Mouse (Mus musculus) v-Abl transformed pro-B cells (cell line): Measurements from ENCODE around the gene Enpp5.

Source experiments
- in situ Hi-C, 2 experiments: fragments of 400-800 bp; cut with MboI; formaldehyde crosslinking; loops; one replicate each; pipeline ENCODE4 v1.15.1; 2025; ENCODE audit not compliant: unreplicated experiment in 2 of 2

Gene Enpp5

DNA sequence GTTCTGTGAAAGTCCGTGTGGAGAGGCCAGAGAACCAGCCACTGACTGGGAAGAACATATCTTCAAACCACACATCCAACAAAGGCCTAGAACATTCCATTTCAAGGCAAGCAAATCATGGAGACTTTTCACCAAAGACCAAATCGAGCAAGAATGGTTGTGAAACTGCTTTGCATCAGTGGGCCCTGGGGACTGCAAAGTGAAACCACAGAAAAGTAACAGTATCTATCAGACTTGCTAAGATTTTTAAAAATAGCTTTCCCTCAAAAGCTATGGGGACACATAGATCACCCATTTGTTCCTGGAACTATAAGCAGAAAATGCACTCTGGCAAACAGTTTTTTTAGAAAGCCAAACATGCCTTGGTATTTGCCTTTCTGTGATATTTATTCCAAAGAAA, 12.3 kb downstream of the Enpp5 start:
- in situ Hi-C loops = no loop called here

DNA sequence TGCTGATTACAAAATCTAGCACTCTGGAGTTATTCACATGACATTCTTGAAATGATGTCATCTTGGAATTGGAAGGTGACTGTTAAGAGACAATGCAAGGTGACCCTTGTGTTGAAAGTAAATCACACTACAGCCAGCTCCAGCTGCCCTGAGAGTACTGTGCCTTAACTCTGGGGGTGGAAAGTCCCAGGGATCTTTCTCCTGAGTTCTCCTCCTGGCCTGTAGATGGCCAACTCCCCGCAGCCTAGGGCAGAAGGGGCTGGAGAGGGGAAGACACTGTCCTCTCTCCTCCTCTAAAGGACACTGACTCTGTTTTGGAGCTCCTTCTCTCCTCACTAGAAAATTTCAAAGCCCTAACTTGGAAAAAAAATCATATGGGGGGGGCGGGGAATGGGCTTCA, 12.9 kb downstream of the Enpp5 start:
- in situ Hi-C loops = no loop called here

DNA sequence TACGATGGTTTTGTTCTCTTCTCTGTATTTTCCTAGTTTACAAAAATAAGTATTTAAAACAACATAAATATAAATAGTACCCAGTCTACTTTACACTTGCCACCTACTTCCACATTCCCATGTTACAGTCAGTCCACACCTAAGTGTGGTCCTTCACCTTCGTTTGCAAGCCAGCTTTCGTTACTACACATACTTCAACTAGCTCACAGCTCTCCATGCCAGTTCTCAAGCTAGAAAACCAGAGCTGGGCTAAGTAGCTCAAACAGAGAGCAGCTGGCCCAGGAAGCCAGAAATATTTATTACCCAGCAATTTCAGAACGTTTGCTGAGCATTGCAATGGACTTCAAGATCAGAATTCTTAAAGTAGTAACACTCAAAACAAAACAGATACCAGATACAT, 21.9 kb downstream of the Enpp5 start:
- in situ Hi-C loops = no loop called here

DNA sequence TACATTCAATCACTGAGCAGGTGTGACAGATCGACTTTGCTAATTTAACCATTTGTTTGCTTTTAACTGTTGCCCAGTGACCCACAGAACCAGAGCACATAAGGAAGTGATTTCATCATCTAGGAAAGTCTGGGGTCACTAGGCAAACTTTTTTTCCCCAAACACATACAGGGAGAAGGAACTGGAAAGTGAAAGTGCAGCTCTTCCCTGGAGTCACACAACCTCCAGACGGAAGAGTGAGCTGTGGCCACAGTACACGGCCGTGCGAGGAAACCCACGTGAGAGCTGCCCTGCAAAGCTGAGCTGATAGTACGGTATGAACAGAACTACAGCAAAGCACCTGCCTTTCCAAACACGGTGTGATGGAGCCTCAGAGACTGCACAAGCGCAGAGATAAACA, 22.3 kb downstream of the Enpp5 start:
- in situ Hi-C loops = no loop called here

DNA sequence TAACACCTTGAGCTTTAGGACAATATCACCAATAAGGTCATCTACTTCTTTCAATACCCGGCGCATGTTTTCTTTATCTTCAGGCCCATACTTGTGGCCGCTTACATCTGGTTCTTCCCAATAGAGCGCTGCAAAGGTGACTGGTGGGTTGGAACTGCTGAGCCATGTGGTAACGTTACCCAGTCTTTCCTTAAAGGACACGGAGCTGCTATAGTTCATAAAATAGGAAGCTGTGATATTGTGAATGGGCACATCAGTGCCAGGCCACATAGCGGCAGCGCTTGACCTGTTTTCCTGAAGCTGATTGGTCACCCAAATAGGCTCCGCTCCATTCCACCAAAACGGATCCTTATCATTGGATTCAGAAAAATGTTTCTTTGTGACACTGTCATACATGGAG, 23.3 kb downstream of the Enpp5 start:
- in situ Hi-C loops = no loop called here

DNA sequence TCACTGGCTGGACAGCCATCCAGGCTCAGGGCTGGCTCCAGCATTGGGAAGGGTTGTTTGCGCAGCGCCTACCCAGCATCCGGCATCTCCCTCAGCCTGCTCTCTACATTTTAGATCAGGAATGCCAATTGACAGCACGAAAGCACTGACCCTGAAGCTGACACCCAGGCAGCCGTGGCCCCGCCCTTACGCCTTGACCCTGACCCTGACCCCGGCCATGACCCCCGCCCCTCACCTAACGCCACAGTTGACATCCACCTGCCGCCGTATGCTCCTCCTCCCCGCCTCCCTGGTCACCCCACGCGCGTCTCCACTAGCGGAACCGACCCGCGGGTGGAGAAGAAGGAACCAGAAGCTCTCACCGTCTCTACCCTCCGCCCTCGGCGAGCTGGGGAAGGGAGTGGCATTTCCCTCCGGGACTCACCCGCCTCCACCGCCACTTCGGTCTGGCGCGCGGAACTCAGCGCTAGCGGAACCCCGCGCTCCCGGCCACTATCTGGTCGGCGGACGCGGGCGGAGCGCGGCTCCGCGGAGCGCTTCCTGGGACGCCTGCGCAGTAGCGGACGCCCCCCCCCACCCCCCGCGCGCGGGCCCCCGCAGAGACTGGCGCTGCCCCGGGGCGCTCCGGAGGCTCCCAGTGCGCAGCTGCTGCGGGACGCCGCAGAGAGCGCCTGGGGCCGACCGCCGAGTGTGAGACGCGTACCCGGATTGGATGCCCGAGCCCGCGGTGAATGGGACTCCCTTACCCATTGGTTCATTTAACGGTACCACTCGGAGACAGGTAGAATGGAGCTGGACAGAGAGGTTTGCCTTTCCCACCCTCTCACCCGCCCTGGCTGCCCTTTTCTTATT, 26.9 kb downstream of the Enpp5 start, which contains the start of gene Enpp4:
Gene Enpp4, minus strand, starts transcription at position 523 of the 852 bp plus-strand sequence.
- in situ Hi-C loops = no loop called here

DNA sequence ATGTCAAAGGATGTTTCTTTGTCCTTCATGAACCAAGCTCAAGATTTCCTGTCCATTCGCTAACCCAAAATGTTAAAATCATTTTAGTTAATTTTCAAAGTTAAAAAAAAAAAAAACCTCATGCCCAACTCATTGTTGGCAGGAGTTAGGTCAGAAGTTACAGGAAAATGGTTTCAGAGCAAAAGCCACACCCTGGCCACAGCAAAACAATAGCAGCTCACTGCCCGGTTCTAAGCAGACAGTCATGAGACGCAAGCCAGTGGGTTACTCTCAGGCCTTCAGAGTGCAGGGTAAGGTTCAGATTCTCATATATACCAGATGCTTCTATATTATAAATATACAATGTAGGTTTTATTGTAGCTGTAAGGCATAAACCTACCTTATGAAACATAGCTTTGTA, 29.7 kb downstream of the Enpp5 start:
- in situ Hi-C loops = no loop called here

DNA sequence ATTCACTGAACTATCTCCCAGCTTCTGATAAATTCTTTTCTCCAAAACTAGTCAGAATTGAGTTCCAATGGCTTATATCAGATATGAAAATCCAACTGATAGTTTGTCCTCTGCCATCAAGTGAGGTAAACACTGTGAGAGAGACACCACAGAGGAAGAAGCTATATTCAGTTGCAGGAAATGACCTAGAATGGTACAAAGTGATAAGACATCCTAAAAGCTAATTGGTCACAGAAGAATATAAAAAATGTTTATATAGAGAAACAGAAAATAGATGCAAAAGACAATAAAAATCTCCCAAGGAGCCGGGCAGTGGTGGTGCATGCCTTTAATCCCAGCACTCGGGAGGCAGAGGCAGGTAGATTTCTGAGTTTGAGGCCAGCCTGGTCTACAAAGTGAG, 38.0 kb downstream of the Enpp5 start:
- in situ Hi-C loops = no loop called here

DNA sequence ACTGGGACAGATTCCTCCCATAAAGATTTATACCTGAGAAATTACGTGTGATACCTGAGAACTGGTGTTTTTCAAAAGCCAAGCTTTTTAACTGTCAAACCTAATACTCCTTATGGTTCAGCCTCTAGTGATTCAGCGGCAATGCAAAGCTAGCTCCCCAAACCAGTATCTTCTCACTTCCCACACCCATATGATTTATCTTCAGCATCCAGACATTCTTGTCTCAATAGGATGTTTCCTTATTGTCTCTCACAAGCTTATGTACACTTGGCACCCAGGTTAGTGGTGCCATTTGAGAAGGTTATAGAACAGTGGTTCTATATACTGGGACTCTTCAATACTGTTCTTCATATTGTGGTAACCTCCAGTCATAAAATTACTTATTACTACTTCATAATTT, 39.1 kb downstream of the Enpp5 start:
- in situ Hi-C loops = no loop called here

DNA sequence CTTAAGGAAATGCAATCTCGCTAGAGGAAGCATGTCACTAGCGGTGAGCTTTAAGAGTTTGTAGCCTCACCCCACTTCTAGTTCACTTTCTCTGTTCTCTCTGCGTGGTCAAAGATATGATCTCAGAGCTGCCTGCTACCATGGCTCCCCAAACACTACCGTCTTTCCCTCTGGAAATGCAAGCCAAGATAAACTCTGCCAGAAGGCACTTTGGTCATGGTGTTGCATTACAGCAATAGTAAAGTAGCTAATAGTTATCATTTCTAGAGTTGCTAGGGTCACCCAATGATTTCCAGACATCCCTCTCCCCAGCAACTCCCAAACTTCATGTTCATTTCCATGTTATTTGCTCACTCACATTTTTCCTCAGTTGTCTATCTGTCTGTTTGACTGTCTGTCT, 39.6 kb downstream of the Enpp5 start:
- in situ Hi-C loops = no loop called here

DNA sequence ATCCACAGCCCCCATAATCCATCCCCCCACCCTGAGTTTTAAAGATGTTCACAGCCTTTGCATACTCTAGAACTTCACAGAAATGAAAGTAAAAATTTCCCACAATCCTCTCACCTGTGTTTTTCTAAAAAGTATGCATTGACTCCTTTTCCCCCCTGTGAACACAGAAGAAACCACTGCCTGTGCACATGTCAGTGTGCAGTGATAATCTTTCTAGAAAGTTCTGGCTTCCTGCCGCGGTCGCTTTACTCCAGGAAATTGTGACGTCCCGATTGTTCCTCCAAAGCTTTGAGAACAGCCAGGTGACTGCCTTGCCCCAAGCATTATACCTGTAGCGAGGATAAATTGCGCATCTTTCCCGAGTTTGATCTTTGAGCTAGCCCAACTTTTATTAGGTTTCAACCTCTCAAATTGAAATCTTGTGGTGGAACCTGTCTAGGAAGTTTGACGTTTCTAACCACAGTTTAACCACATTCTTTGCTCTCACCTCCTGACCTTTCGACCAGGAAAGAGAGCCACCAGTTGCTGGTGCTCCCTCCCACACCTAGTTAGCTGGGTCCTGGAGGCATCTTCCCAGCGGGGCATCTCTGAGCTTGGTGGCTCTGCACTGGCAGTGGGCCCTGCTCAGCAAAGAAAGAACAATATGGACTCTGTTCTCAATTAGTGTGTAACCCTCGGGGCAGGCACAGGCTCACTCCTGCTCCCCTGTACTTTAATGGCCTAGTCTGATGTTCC, 42.9 kb downstream of the Enpp5 start:
- in situ Hi-C loops = no loop called here

DNA sequence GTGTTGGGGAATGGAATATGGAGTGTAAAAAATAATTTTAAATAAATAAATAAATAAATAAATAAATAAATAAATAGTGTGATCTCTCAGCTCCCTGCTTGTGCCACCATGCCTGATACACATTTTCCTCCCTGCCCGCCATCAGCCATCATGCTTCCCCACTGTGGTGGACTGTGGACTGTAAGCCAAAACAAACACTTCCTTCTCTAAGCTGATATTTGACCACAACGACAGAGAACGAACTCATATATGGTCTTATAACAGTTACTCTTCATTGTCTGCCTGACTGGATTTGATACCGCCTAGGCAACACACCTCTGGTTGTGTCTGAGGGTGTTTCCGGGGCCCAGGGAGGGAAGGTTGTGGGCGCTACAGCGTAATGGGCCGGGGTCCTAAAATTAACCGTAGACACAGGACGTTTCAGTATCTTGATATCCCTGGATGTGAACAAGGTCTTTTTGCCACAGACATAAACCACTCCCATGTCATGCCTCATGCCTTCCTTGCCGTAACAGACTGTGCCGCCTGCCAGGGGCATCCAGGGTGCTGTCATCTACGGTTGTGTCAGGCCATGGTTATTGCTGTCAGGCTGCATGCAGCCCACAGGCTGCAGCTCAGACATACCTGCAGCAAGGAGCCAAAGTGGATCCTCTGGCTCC, 50.6 kb downstream of the Enpp5 start:
- in situ Hi-C loops = loop anchor here in 1 of 2 experiments (25.0 kb wide), 1 partner anchor 442 kb away; no protein-coding TSS in a partner anchor

DNA sequence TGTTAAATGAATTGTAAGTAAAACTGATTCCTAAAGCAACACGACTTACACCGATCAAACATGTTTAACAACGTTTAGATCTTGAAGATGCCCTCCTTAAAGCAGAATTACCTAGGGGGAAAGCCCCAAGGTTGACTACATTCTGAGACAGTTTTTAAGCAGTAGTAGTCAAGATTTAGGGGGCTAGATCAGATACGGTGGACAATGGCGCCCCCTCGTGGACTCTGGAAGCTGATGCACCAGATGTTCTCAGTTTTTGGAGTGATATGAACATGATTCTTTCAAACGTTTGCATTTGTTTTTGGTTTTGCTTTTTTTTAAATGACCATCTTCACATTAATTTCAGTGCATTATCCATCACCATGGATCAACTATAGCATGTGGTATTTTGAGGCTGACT, 51.8 kb downstream of the Enpp5 start:
- in situ Hi-C loops = loop anchor here in 1 of 2 experiments (25.0 kb wide), 1 partner anchor 443 kb away; no protein-coding TSS in a partner anchor

DNA sequence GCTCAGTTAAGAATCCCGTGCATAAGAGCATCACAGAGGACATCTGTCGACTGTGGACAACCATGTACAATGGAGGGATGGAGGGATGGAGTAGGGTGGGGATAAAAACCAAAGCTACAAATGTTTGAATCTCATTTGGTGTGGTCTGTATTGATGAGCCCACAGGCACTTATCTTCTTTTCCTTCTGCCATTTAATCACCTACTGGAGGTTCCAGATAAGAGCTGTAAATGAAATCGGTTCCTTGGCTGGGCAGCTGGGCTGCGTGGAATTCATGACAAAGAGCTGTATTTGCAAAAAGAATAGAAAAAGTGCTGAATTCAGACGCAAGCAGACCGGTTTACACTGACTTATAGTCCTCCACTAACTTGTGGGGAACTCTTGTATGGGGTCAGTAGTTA, 55.5 kb downstream of the Enpp5 start:
- in situ Hi-C loops = loop anchor here in 1 of 2 experiments (25.0 kb wide), 1 partner anchor 447 kb away; no protein-coding TSS in a partner anchor

DNA sequence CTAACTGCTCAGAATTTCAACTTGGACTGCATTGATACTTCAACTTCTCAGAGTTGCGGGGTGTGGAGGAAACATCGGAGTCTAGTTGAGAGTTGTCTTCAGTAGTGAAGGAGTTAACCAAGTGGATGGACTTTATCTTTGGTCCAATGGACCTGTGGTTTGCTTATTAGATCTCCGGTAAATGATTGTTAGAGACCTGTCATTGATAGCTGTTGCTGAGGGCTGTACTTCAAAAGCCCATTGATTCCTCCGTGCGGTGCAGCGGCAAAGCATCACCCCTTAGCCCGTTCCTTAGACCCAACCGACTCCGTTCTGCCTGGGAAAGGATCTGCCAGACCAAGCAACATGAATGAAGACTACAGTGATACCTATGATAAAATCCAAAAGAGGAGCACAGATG, 55.9 kb downstream of the Enpp5 start:
- in situ Hi-C loops = loop anchor here in 1 of 2 experiments (25.0 kb wide), 1 partner anchor 447 kb away; no protein-coding TSS in a partner anchor

DNA sequence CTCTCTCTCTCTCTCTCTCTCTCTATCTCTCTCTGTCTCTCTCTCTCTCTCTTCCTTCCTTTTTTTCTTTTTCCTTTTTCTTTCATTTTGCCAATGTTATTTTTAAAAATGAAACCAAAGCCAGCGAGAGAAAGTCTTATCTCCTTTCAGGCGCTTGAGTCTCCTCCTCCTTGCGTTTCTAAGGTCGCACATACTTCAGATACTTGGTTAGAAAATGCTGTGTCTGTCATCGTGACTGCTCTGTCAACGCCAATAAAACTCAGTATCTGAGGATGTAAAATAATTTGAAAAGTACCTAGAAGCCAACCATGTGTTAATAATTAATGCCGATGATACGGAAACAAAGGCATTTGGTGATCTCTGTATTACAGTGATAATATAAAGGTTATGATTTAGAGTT, 57.4 kb downstream of the Enpp5 start:
- in situ Hi-C loops = loop anchor here in 1 of 2 experiments (25.0 kb wide), 1 partner anchor 449 kb away; no protein-coding TSS in a partner anchor
